Mouse (Mus musculus): ENCODE measurements at regions not wholly inside any gene's neighbourhood (a gene's known extent, or its start where the extent isn't known, plus 50 kb on each side); places are given as distances from the start of the nearest gene placed in this dataset.

GRCm38 (mm10) chr15:93705651-93706050 lies 110.0 kb upstream of the Prickle1 start:
- Histone ChIP-seq H3K9ac (ENCODE audit: control insufficient read depth, low read depth, low read length, poor library complexity, severe bottlenecking) (no peak overlapping the region), H3K9me3 (replicated peaks; ENCODE audit: insufficient read depth, low read length) (no peaks in the 10 kb centered on the region), H3K36me3 (ENCODE audit: control insufficient read depth in 1 of 2, insufficient read depth in 2 of 2, low read length in 2 of 2) (no peaks in the 10 kb centered on the region), H3K79me2 (ENCODE audit: control insufficient read depth, insufficient read depth, low read length, poor library complexity) (no peaks in the 10 kb centered on the region), H3K27ac (ENCODE audit: control insufficient read depth, low read depth, low read length) (no peak overlapping the region), H3K4me3 (ENCODE audit: control insufficient read depth in 1 of 2, insufficient read depth in 1 of 2, low read depth in 2 of 2, low read length in 2 of 2) (no peak overlapping the region), H3K27me3 (ENCODE audit: control insufficient read depth in 1 of 2, insufficient read depth in 2 of 2, low read length in 2 of 2) (no peaks in the 10 kb centered on the region), H3K4me1 (ENCODE audit: control insufficient read depth in 1 of 2, insufficient read depth in 2 of 2, low read length in 2 of 2) (no peaks in the 10 kb centered on the region)
- DNase-seq (ENCODE audit: low read depth, low spot score), result no peak
- no peak for TF ChIP-seq MAX (IDR thresholded peaks at IDR 0.05; ENCODE audit: low read length)
- TF ChIP-seq RAD21 (IDR thresholded peaks at IDR 0.05; ENCODE audit: low read depth, low read length), result no peak
- TF ChIP-seq POLR2AphosphoS2 (IDR thresholded peaks at IDR 0.05; ENCODE audit: low read length), result no peak
- TF ChIP-seq CTCF (IDR thresholded peaks at IDR 0.05 in 2 of 3, conservative IDR thresholded peaks at IDR 0.05 in 1 of 3; ENCODE audit: control insufficient read depth in 1 of 3, insufficient read depth in 1 of 3, low read depth in 2 of 3, low read length in 3 of 3, poor library complexity in 1 of 3, severe bottlenecking in 1 of 3), result no peak
- TF ChIP-seq RCOR1 (IDR thresholded peaks at IDR 0.05; ENCODE audit: low read depth, low read length), result no peak
- no peak for TF ChIP-seq E2F4 (IDR thresholded peaks at IDR 0.05; ENCODE audit: borderline replicate concordance, low read depth, low read length)
- no peak for TF ChIP-seq MAZ (IDR thresholded peaks at IDR 0.05; ENCODE audit: low read depth, low read length)
- TF ChIP-seq MYC (IDR thresholded peaks at IDR 0.05; ENCODE audit: low read depth, low read length), result no peak
- no peak for TF ChIP-seq TCF12 (IDR thresholded peaks at IDR 0.05; ENCODE audit: low read depth, low read length)
- no peak for TF ChIP-seq NELFE (IDR thresholded peaks at IDR 0.05; ENCODE audit: low read depth, low read length)
- TF ChIP-seq TBP (IDR thresholded peaks at IDR 0.05; ENCODE audit: low read depth, low read length), result no peak
- no peak for TF ChIP-seq GATA1 (IDR thresholded peaks at IDR 0.05; ENCODE audit: low read depth, low read length)
- no peak for TF ChIP-seq ZNF384 (IDR thresholded peaks at IDR 0.05; ENCODE audit: low read depth, low read length)

DNA sequence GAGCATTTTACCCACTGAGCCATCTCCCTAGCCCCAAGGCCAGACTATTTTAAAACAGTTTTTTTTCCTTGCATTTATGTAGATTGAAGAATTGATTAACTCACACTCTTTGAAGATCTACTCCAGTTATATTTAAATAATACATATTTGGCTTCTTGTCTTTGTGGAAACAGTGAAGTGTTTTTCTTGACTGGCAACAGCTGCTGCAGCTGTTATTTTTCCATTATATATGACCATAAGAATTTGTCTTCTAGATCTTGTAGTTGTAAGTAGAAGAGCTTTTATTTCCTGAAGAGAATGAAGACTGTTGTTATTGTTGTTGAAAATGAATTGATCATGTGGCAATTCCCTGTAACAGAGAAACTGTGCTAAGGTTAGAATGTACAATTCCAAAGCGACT lies 109.4 kb upstream of the Prickle1 start:
- Histone ChIP-seq H3K4me3 (ENCODE audit: control insufficient read depth in 1 of 2, insufficient read depth in 1 of 2, low read depth in 2 of 2, low read length in 2 of 2) (no peak overlapping the region), H3K9me3 (replicated peaks; ENCODE audit: insufficient read depth, low read length) (no peaks in the 10 kb centered on the region), H3K9ac (ENCODE audit: control insufficient read depth, low read depth, low read length, poor library complexity, severe bottlenecking) (no peak overlapping the region), H3K27me3 (ENCODE audit: control insufficient read depth in 1 of 2, insufficient read depth in 2 of 2, low read length in 2 of 2) (no peaks in the 10 kb centered on the region), H3K36me3 (ENCODE audit: control insufficient read depth in 1 of 2, insufficient read depth in 2 of 2, low read length in 2 of 2) (no peaks in the 10 kb centered on the region), H3K4me1 (ENCODE audit: control insufficient read depth in 1 of 2, insufficient read depth in 2 of 2, low read length in 2 of 2) (no peaks in the 10 kb centered on the region), H3K79me2 (ENCODE audit: control insufficient read depth, insufficient read depth, low read length, poor library complexity) (no peaks in the 10 kb centered on the region), H3K27ac (ENCODE audit: control insufficient read depth, low read depth, low read length) (no peak overlapping the region)
- DNase-seq (ENCODE audit: low read depth, low spot score), result no peak
- TF ChIP-seq ZC3H11A (IDR thresholded peaks at IDR 0.05; ENCODE audit: low read depth, low read length) (no peak), BHLHE40 (IDR thresholded peaks at IDR 0.05; ENCODE audit: borderline replicate concordance, low read depth, low read length) (no peak), TAL1 (IDR thresholded peaks at IDR 0.05; ENCODE audit: low read length) (no peak), RAD21 (IDR thresholded peaks at IDR 0.05; ENCODE audit: low read depth, low read length) (no peak), ZKSCAN1 (IDR thresholded peaks at IDR 0.05; ENCODE audit: low read depth, low read length) (no peak), GABPA (IDR thresholded peaks at IDR 0.05; ENCODE audit: low read depth, low read length) (no peak), CTCF (IDR thresholded peaks at IDR 0.05 in 2 of 3, conservative IDR thresholded peaks at IDR 0.05 in 1 of 3; ENCODE audit: control insufficient read depth in 1 of 3, insufficient read depth in 1 of 3, low read depth in 2 of 3, low read length in 3 of 3, poor library complexity in 1 of 3, severe bottlenecking in 1 of 3) (no peak), TBP (IDR thresholded peaks at IDR 0.05; ENCODE audit: low read depth, low read length) (no peak), NRF1 (IDR thresholded peaks at IDR 0.05; ENCODE audit: insufficient read depth, low read depth, low read length, poor library complexity, severe bottlenecking) (no peak), ETS1 (IDR thresholded peaks at IDR 0.05; ENCODE audit: low read depth, low read length) (no peak), SIN3A (IDR thresholded peaks at IDR 0.05; ENCODE audit: low read length) (no peak), POLR2AphosphoS5 (IDR thresholded peaks at IDR 0.05; ENCODE audit: borderline replicate concordance, low read depth, low read length) (no peak), ZMIZ1 (IDR thresholded peaks at IDR 0.05; ENCODE audit: low read depth, low read length) (no peak), MAFK (IDR thresholded peaks at IDR 0.05; ENCODE audit: borderline replicate concordance, low read depth, low read length) (no peak), ZNF384 (IDR thresholded peaks at IDR 0.05; ENCODE audit: low read depth, low read length) (no peak), HCFC1 (IDR thresholded peaks at IDR 0.05; ENCODE audit: low read depth, low read length) (no peak), RCOR1 (IDR thresholded peaks at IDR 0.05; ENCODE audit: low read depth, low read length) (no peak), MYB (IDR thresholded peaks at IDR 0.05; ENCODE audit: low read depth, low read length) (no peak), MAX (IDR thresholded peaks at IDR 0.05; ENCODE audit: low read length) (no peak)
